Mouse (Mus musculus) spleen, adult 2 months (tissue): ENCODE measurements around the gene Cldn8. TPM values are rescaled to one million over a fixed set of nuclear protein-coding genes. Genes with fewer than 3 reads are reported as not detected.

Experiments used
- DNase-seq, 2 experiments: peaks; one replicate each; pipeline versions ENCODE4 v3.0.0 to v3.0.0-alpha.2; 2012 to 2021; ENCODE audit warnings: low spot score in 2 of 2, low read depth in 1 of 2
- H3K27ac ChIP-seq: fragments of 200-500 bp; 2 replicates; pipeline ENCODE4 v1.5.1; 2012; ENCODE audit warnings: low read length, inconsistent platforms; ENCODE audit not compliant: insufficient read depth
- H3K27me3 ChIP-seq: fragments of 200-500 bp; 2 replicates; pipeline ENCODE4 v1.6.1; 2012; ENCODE audit warnings: mild to moderate bottlenecking, moderate library complexity, low read length, inconsistent platforms; ENCODE audit not compliant: control insufficient read depth, insufficient read depth
- H3K36me3 ChIP-seq: fragments of 200-500 bp; 2 replicates; pipeline ENCODE4 v1.6.1; 2012; ENCODE audit warnings: mild to moderate bottlenecking, low read length, inconsistent platforms; ENCODE audit not compliant: control insufficient read depth, insufficient read depth
- H3K4me1 ChIP-seq: fragments of 200-500 bp; 2 replicates; pipeline ENCODE4 v1.6.1; 2011; ENCODE audit warnings: inconsistent platforms; ENCODE audit not compliant: control insufficient read depth, insufficient read depth, insufficient read length
- H3K4me3 ChIP-seq: fragments of 200-500 bp; 2 replicates; pipeline ENCODE4 v1.5.1; 2011; ENCODE audit warnings: mild to moderate bottlenecking, inconsistent platforms; ENCODE audit not compliant: insufficient read depth, insufficient read length; ENCODE audit errors: extremely low read depth
- CTCF ChIP-seq: fragments of 200-500 bp; IDR thresholded peaks from 2 replicates; pipeline ENCODE4 v1.5.1; 2011; ENCODE audit warnings: mild to moderate bottlenecking, inconsistent platforms; ENCODE audit not compliant: insufficient read depth, insufficient read length, insufficient replicate concordance; ENCODE audit errors: extremely low read depth
- POLR2A ChIP-seq: fragments of 200-500 bp; IDR thresholded peaks from 2 replicates; pipeline ENCODE4 v1.6.1; 2011; ENCODE audit warnings: low read depth, low read length, inconsistent platforms
- WGBS: fragments of 180-500 bp; shearing (Covaris S2); methylation state at CpG from one replicate; pipeline ENCODE4 v1.1.7; 2018; 5-methylcytosine and 5-hydroxymethylcytosine counted together
- polyA plus RNA-seq: library from polyadenylated mRNA; depleted of rRNA; stranded (reverse); fragments of >200 nt; gene quantifications from 2 replicates; pipeline ENCODE4 v1.2.3, GENCODE M21; 2012; rRNA removed

Gene Cldn8
- 0.08 and 0.09 TPM in 2 replicates for polyA plus RNA-seq

DNA sequence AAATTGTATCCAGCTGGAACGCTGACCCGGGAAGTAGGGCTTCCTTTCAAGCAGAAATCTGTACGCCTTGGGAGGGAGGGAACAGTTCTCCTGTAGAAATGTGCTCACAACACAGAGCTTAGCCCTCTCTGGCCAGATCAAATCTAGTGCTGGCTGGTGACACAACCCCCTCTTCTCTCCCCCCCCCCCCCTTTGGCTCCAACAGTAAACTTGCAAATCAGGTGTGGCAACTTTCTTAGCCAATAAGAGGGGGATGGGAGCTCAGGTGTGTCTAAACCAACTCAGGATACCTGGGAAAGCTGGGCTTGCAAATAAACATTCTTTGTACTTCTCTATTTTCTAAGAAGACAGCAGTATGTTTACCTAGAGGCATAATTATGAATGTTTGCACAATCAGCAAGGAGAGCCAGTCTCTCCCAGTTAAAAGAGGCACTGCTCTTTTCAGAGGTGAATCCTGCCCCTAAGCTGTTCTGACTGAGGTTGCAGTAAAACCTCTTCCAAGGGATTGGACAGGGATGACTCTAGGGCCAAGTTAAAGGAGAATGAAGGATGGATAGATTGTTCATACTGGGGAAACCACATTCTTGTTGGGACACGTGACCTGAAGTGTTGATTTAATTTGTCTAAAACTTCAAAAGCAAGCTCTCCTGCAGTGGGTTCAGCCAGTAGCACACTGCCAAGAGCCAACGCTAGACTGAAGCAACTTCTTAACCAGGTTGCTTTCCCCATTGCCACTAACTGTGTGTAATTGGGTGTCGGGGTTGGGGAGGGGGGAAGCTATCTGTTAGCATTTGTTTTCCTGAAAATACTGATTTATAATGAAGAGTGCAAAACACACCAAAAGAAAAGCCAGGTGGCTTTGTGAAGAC, at the start of gene Cldn8:
TSS of gene Cldn8 (minus strand) at position 139 of the 869 bp plus-strand sequence.
- TF ChIP-seq POLR2A, result no peak
- TF ChIP-seq CTCF, result no peak
- Histone ChIP-seq H3K27ac (no peak within 1 kb of the TSS), H3K36me3 (no peaks in the 10 kb centered on the region), H3K4me3 (no peak within 1 kb of the TSS), H3K4me1 (no peaks in the 10 kb centered on the region), H3K27me3 (no peaks in the 10 kb centered on the region)
- no peak for DNase-seq
- WGBS, result 78% methylated on average over 6 of the region's 6 CpGs

DNA sequence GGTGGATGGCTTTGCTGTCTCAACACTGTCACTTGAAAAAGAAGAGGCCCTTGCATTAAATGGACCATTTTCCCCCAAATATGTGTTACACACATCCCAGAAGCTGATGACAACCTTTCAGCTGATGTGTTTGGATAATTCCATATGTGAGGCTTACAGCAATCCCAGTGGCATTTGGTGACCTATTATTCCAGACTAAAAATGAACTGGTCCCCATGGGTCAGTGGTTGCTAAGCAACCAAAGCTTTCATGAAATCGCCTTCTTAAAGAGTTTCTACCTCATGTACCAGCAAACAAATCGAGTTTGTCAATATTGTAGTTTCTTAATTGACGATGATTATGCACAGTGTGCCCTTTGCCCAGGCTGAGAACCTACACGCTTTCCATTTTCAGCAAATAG, 49.7 kb upstream of the Cldn8 start:
- no peak overlapping the region for H3K27ac ChIP-seq
- H3K36me3 ChIP-seq, result no peaks in the 10 kb centered on the region
- TF ChIP-seq CTCF (no peak), POLR2A (no peak)
- H3K4me3 ChIP-seq, result no peak overlapping the region
- no peaks in the 10 kb centered on the region for H3K4me1 ChIP-seq
- no peak for DNase-seq
- 82% methylated on average over 4 of the region's 4 CpGs for WGBS
- no peaks in the 10 kb centered on the region for H3K27me3 ChIP-seq

DNA sequence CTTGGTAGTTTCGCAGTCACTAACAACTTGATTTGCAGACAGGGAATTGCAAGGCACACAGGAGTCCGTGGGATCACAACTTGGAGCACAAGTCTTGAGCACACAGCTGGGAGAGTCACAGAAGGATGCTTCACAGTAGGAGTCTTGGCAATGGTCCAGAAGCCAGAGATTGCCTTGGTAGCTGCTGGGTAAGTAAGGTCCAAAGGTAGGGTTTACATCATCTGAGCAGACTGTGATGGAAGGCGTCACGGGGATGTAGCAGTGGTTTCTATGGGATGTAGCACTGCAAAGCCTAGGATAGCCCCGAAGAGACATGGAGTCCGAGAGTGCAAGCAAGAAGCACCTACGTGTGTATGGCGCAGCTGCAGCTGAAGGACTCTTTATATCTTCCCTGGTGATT, 48.9 kb upstream of the Cldn8 start, which contains the start of gene Krtap24-1:
TSS of gene Krtap24-1 (minus strand) at position 358 of the 400 bp plus-strand sequence.
- H3K27ac ChIP-seq, result no peak within 1 kb of the TSS
- H3K36me3 ChIP-seq, result no peaks in the 10 kb centered on the region
- no peak for DNase-seq
- no peak for TF ChIP-seq POLR2A
- TF ChIP-seq CTCF, result no peak
- no peak within 1 kb of the TSS for H3K4me3 ChIP-seq
- WGBS, result 92% methylated on average over 8 of the region's 8 CpGs
- H3K4me1 ChIP-seq, result no peaks in the 10 kb centered on the region
- no peaks in the 10 kb centered on the region for H3K27me3 ChIP-seq

DNA sequence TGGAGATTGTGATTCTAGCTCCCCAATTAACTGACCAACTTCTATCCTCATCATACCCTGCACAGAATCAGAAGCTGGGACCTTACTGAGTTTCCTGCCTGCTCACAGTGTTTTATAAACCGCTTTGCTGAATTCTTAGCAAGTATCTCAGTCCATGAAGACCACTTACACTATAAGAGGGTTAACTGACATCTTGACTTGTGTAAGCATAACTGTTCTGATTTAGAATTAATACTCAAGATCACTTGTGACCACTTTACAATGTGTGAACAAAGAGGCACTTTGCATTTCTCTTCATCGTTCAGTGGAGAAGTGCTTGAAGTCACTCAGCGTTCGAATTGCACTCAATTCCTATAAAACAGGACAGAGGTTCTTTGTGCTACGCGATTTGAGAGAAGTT, 41.6 kb upstream of the Cldn8 start:
- no peak overlapping the region for H3K27ac ChIP-seq
- no peaks in the 10 kb centered on the region for H3K36me3 ChIP-seq
- DNase-seq, result no peak
- WGBS, result 85% methylated on average over 6 of the region's 6 CpGs
- TF ChIP-seq CTCF, result no peak
- TF ChIP-seq POLR2A, result no peak
- no peak overlapping the region for H3K4me3 ChIP-seq
- H3K27me3 ChIP-seq, result no peaks in the 10 kb centered on the region
- H3K4me1 ChIP-seq, result no peaks in the 10 kb centered on the region

DNA sequence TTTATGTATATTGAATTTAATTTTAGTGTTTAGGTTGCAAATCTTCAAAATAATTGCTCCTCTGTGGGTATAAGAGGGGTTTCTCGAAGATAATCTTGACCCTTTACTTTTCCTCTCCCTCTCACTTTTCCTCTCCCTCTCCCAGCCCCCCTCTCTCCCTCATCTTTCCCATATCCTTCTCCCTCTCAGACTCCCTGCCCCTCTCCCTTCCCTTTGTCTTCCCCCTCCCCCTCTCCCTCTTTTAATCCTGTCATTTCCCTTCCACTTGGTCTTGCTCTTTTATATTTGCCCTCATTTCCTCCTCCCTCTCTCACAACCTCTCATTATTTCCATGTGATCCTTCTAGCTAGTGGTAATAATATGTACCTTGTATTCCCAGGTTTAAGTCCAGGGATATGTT, 39.5 kb upstream of the Cldn8 start:
- Histone ChIP-seq H3K27ac (no peak overlapping the region), H3K4me3 (no peak overlapping the region), H3K36me3 (no peaks in the 10 kb centered on the region), H3K4me1 (no peaks in the 10 kb centered on the region), H3K27me3 (no peaks in the 10 kb centered on the region)
- TF ChIP-seq POLR2A (no peak), CTCF (no peak)
- no peak for DNase-seq
- WGBS, result 59% methylated on average over 1 of the region's 1 CpGs

DNA sequence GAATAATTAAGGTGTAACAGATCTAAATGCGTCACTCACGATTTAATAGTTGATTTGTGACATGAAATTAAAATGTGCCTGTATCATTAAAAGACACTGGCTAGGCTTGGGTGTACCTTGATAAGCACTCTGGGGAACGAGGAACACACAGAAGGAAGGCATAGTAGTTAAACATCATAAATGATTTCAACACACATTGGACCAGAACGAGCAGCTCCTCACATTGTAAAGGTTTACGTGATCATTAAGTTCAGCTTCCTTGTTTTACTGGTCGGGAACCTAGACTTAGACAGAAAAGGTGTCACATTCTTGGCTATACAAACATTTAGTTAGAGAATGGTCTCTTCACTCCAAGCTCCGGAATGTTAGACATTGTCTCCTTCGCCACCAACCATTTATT, 37.3 kb upstream of the Cldn8 start:
- no peak for DNase-seq
- no peaks in the 10 kb centered on the region for H3K36me3 ChIP-seq
- TF ChIP-seq CTCF (no peak), POLR2A (no peak)
- no peak overlapping the region for H3K4me3 ChIP-seq
- H3K4me1 ChIP-seq, result no peaks in the 10 kb centered on the region
- no peak overlapping the region for H3K27ac ChIP-seq
- 70% methylated on average over 8 of the region's 8 CpGs for WGBS
- no peaks in the 10 kb centered on the region for H3K27me3 ChIP-seq
